Mouse (Mus musculus) effector memory CD4-positive, alpha-beta T cell, adult 5 months (primary cell): ENCODE results near the gene Gsc. TPM values are rescaled to one million over a fixed set of nuclear protein-coding genes. Genes with fewer than 3 reads are reported as not detected.

Experiments used
- polyA plus RNA-seq: library from polyadenylated mRNA; unstranded; fragments of 100-300 nt; shearing (Covaris generic); gene quantifications from one replicate; pipeline ENCODE4 v1.2.1, GENCODE M21; 2017

The Gsc gene
- polyA plus RNA-seq = not detected

GRCm38 (mm10) chr12:104472601-104473424 is at the start of gene Gsc:
Gene Gsc (minus strand): TSS chr12:104473330.

Other genes starting within 250 kb of the Gsc start
- gene Serpina3g, start 237.1 kb downstream of the Gsc start, polyA plus RNA-seq = 38.6 TPM
- not detected for gene Serpina3i, start 210.2 kb downstream of the Gsc start, polyA plus RNA-seq
- not detected for gene Serpina3j, start 158.8 kb downstream of the Gsc start, polyA plus RNA-seq
- gene Serpina3k, start 134.8 kb downstream of the Gsc start, polyA plus RNA-seq = not detected
- not detected for gene Serpina3m, start 134.8 kb downstream of the Gsc start, polyA plus RNA-seq
- not detected for gene Serpina3n, start 66.6 kb downstream of the Gsc start, polyA plus RNA-seq